Mouse (Mus musculus) heart, postnatal 0 days (tissue): ENCODE data around the gene Ssbp3.

Source experiments
- CTCF ChIP-seq: IDR thresholded peaks from 2 replicates; pipeline ENCODE4 v1.5.1; 2016; ENCODE audit warnings: antibody characterized with exemption, control low read depth, low read depth
- EP300 ChIP-seq: IDR thresholded peaks from 2 replicates; pipeline ENCODE4 v1.6.1; 2016; ENCODE audit warnings: antibody characterized with exemption, low read depth

DNA sequence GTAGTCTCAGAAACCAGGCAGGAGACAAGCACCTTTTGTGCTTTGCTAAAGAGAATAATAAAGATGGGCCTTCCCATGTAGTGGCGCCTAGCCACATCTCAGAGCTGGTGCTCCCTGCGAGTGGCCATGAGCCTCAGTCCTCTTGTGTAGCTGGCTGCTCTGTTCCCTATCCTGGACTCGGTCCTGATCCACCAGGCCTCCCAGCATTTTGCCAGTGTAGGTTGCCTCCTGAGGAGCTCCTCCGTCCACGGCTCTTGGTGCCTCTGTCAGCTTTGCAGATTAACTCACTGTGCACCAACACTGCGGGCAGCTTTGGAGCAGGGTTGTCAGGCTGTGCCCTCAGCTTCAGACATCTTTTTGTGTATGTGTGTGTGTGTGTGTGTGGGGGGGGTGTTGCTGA is 30.4 kb downstream of the Ssbp3 start:
- TF ChIP-seq EP300 (no peak), CTCF (no peak)
